Mouse (Mus musculus): Measurements from ENCODE around the gene Dock6. TPM values are rescaled to one million over a fixed set of nuclear protein-coding genes. Genes with fewer than 3 reads are reported as not detected.

Gene Dock6
- polyA plus RNA-seq, 1 experiment from 2014 or later, result 35.8 TPM

DNA sequence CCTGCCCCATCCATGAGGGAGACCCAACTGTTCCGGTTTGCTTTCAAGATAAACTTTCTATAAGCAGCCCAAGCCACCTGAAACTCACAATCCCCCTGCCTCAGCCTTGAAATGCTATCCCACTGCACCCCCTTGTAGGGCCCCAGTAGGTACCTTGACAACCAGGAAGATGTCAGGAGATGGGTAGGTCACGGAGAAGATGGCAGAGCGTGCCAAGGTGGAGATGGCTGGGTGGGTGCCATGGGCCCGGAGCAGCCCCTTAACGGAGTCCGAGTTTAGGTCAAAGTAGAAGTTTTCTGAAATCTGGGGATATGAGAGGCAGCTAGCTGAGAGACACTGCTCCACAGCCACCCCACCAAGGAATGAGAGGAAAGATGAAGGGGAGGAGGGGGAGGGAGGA lies 11.1 kb downstream of the Dock6 start:
- Histone ChIP-seq H3K9me3 (ENCODE audit: low read length) (no peaks in the 10 kb centered on the region), H3K27ac (ENCODE audit: low read length) (no peak overlapping the region), H3K27me3 (replicated peaks; ENCODE audit: insufficient read depth, low read length) (no peaks in the 10 kb centered on the region), H3K4me3 (ENCODE audit: low read depth, low read length) (no peak overlapping the region), H3K4me2 (replicated peaks; ENCODE audit: low read depth, low read length) (no peak overlapping the region), H3K36me3 (ENCODE audit: insufficient read depth, low read length) (peaks cover 28% of the 10 kb centered on the region), H3K9ac (replicated peaks; ENCODE audit: low read depth) (no peak overlapping the region), H3K4me1 (ENCODE audit: insufficient read depth, low read depth, low read length) (0 out of 2 replicates have a peak, but pooled peaks cover 4% of the 10 kb centered on the region)
- ATAC-seq (no peak), DNase-seq (ENCODE audit: low spot score) (no peak)
- 93% methylated on average over 6 of the region's 6 CpGs for WGBS
- TF ChIP-seq EP300 (IDR thresholded peaks at IDR 0.05) (no peak), CTCF (IDR thresholded peaks at IDR 0.05) (no peak)

DNA sequence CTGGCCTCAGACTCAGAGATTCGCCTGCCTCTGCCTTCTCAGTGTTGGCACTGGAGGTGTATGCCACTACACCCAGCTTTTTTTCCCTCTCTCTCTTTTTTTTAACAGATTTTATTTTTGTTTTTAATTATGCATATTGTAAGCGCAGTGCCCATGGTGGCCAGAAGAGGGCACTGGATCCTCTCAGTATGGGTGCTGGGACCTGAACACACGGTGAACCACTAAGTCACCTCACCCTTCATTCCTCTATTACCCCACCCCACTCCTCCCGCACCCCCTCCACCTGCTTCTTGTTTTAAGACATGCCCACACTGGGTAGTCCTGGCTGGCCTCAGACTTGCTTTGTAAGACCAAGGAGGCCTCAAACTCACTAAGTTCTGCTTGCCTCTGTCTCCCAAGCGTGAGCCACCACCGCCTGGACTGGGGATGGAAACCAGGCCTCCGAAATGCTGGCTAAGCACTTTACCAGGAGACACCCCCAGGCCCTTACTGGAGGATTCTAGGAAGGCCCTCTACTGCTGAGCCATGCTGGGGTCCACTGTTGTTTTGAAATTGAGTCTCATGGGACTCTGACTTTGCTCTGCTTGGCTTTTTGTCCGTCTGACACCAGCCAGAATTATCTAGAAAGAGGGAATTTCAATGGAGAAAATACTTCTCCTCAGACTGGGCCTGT lies 12.2 kb downstream of the Dock6 start:
- 57% methylated on average over 8 of the region's 8 CpGs for WGBS
- H3K4me3 ChIP-seq (ENCODE audit: low read depth, low read length), result no peak overlapping the region
- peak; percentile 64 for DNase-seq (ENCODE audit: low spot score)
- ATAC-seq, result no peak
- H3K4me1 ChIP-seq (ENCODE audit: insufficient read depth, low read depth, low read length), result peaks cover 4% of the 10 kb centered on the region; the same call in 1 of the 2 replicates
- no peak overlapping the region for H3K27ac ChIP-seq (ENCODE audit: low read length)
- no peaks in the 10 kb centered on the region for H3K9me3 ChIP-seq (ENCODE audit: low read length)
- no peaks in the 10 kb centered on the region for H3K27me3 ChIP-seq (replicated peaks; ENCODE audit: insufficient read depth, low read length)
- TF ChIP-seq EP300 (IDR thresholded peaks at IDR 0.05) (no peak), CTCF (IDR thresholded peaks at IDR 0.05) (peak; percentile 79)
- H3K4me2 ChIP-seq (replicated peaks; ENCODE audit: low read depth, low read length), result no peak overlapping the region
- no peak overlapping the region for H3K9ac ChIP-seq (replicated peaks; ENCODE audit: low read depth)
- H3K36me3 ChIP-seq (ENCODE audit: insufficient read depth, low read length), result peaks cover 23% of the 10 kb centered on the region; the same call in 1 of the 2 replicates

DNA sequence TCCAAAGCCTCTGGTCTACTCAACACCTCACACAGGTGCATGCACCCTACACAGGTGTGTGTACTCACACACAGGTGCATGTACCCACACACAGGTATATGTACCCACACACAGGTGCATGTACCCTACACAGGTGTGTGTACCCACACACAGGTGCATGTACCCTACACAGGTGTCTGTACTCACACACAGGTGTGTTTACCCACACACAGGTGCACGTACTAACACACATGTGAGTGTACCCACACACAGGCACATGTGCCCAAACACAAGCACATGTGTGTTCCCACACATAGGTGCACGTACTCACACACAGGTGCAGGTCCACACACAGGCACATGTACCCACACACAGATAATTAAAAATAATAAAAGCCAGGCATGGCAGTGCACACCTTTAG lies 14.7 kb downstream of the Dock6 start:
- DNase-seq (ENCODE audit: low spot score) (no peak), ATAC-seq (no peak)
- H3K4me2 ChIP-seq (replicated peaks; ENCODE audit: low read depth, low read length), result no peak overlapping the region
- H3K4me1 ChIP-seq (ENCODE audit: insufficient read depth, low read depth, low read length), result peaks cover 2% of the 10 kb centered on the region; the same call in 1 of the 2 replicates
- H3K36me3 ChIP-seq (ENCODE audit: insufficient read depth, low read length), result peaks cover 23% of the 10 kb centered on the region; the same call in 1 of the 2 replicates
- H3K4me3 ChIP-seq (ENCODE audit: low read depth, low read length), result no peak overlapping the region
- no peak overlapping the region for H3K9ac ChIP-seq (replicated peaks; ENCODE audit: low read depth)
- H3K27ac ChIP-seq (ENCODE audit: low read length), result no peak overlapping the region
- H3K9me3 ChIP-seq (ENCODE audit: low read length), result no peaks in the 10 kb centered on the region
- H3K27me3 ChIP-seq (replicated peaks; ENCODE audit: insufficient read depth, low read length), result no peaks in the 10 kb centered on the region
- TF ChIP-seq CTCF (IDR thresholded peaks at IDR 0.05) (no peak), EP300 (IDR thresholded peaks at IDR 0.05) (no peak)
- 95% methylated on average over 2 of the region's 2 CpGs for WGBS

DNA sequence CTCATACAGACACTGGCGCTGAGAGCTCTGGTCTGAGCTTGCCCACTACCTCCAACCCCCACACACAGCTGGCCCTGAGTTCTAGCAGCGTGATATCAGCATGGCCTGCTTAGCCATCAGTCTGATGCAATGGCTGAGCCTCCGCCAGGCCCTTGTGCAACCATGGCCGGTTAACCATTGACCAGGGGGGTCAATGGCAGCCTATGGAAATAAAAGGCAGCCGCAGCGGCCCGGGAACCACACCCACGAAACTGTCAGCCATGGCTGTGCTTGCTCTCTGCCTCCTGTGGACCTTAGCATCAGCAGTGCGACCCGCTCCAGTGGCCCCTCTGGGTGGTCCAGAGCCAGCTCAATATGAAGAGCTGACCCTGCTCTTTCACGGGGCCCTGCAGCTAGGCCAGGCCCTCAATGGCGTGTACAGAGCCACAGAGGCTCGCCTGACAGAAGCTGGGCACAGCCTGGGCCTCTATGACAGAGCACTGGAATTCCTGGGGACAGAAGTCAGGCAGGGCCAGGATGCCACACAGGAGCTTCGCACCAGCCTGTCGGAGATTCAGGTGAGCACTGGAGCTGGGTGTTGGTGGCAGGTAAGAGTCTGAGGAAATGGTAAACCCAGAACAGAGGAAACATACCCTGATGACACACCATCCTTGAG lies 17.1 kb downstream of the Dock6 start, which contains the start of gene Angptl8:
Gene Angptl8 (plus strand): TSS at position 253 of the 655 bp plus-strand sequence.
- Histone ChIP-seq H3K9me3 (ENCODE audit: low read length) (no peaks in the 10 kb centered on the region), H3K4me3 (ENCODE audit: low read depth, low read length) (no peak within 1 kb of the TSS), H3K36me3 (ENCODE audit: insufficient read depth, low read length) (peaks cover 25% of the 10 kb centered on the region; the same call in 1 of the 2 replicates), H3K4me2 (replicated peaks; ENCODE audit: low read depth, low read length) (peak within 1 kb of the TSS; percentile 34), H3K27me3 (replicated peaks; ENCODE audit: insufficient read depth, low read length) (no peaks in the 10 kb centered on the region), H3K27ac (ENCODE audit: low read length) (peak within 1 kb of the TSS; percentile 85), H3K9ac (replicated peaks; ENCODE audit: low read depth) (no peak within 1 kb of the TSS), H3K4me1 (ENCODE audit: insufficient read depth, low read depth, low read length) (no peaks in the 10 kb centered on the region; the same call in 1 of the 2 replicates)
- 45% methylated on average over 15 of the region's 15 CpGs for WGBS
- peak; percentile 91 for ATAC-seq
- DNase-seq (ENCODE audit: low spot score), result peak; percentile 92
- peak; percentile 51; the same call in 1 of the 2 replicates for TF ChIP-seq EP300 (IDR thresholded peaks at IDR 0.05)
- TF ChIP-seq CTCF (IDR thresholded peaks at IDR 0.05), result no peak

DNA sequence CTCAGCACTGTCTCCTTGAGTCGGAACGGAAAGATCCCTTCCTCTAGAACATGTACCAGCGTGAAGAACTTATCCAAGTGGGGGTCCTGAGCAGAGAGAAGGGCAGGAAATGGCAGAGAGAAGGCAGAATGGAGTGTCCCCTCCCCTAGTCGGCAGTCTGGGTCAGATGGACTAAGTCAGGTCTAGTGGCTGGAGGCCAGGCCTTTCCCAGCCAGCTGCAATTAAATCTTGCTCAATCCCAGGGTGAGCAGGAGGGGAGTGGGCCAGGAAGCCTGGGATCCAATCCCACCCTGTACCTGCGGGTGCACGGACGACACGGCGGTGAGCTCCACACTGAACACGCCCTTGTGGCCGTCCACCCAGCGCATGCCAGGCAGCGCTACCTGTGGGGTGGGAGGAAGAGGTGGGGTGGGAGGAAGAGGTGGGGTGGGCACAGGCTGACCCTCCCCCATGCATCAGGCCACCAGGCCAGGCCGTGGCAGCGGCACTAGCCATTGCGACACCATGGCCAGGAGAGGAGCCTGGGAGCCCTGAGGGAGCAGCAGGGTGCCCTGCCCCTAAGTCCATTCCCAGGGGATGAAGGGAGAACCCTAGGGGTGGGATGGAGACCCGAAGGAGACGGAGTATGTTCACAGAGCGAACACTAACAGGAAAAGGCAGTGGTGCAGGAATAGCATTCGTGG lies 20.7 kb downstream of the Dock6 start:
- H3K4me3 ChIP-seq (ENCODE audit: low read depth, low read length), result no peak overlapping the region
- no peaks in the 10 kb centered on the region for H3K9me3 ChIP-seq (ENCODE audit: low read length)
- no peaks in the 10 kb centered on the region for H3K27me3 ChIP-seq (replicated peaks; ENCODE audit: insufficient read depth, low read length)
- WGBS, result 74% methylated on average over 20 of the region's 20 CpGs
- ATAC-seq (no peak), DNase-seq (ENCODE audit: low spot score) (peak; percentile 38)
- no peak overlapping the region for H3K27ac ChIP-seq (ENCODE audit: low read length)
- H3K4me1 ChIP-seq (ENCODE audit: insufficient read depth, low read depth, low read length), result no peaks in the 10 kb centered on the region; the same call in 1 of the 2 replicates
- peaks cover 26% of the 10 kb centered on the region; the same call in 1 of the 2 replicates for H3K36me3 ChIP-seq (ENCODE audit: insufficient read depth, low read length)
- no peak overlapping the region for H3K4me2 ChIP-seq (replicated peaks; ENCODE audit: low read depth, low read length)
- H3K9ac ChIP-seq (replicated peaks; ENCODE audit: low read depth), result no peak overlapping the region
- no peak for TF ChIP-seq EP300 (IDR thresholded peaks at IDR 0.05)
- TF ChIP-seq CTCF (IDR thresholded peaks at IDR 0.05), result no peak

DNA sequence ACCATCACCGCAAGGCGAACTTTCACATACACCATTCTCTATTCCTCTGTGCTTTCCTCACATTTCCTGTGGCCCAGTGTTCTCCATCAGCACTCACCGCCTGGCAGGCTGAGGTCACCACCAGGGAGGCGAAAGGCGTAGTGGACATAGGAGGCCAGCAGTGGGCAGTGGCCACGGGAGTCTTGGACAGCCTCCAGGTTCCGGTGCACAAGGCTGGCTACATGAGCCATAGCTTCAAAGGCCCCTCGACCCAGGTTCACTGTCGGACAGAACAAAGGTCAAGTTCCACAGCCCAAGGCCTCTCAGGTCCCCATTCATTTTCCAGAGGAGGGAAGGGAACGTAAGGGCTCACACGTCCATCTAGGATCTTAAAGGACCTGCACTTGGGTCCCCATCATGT lies 21.5 kb downstream of the Dock6 start:
- Histone ChIP-seq H3K9ac (replicated peaks; ENCODE audit: low read depth) (no peak overlapping the region), H3K4me2 (replicated peaks; ENCODE audit: low read depth, low read length) (no peak overlapping the region), H3K36me3 (ENCODE audit: insufficient read depth, low read length) (peaks cover 26% of the 10 kb centered on the region; the same call in 1 of the 2 replicates), H3K27ac (ENCODE audit: low read length) (no peak overlapping the region), H3K4me3 (ENCODE audit: low read depth, low read length) (no peak overlapping the region), H3K27me3 (replicated peaks; ENCODE audit: insufficient read depth, low read length) (no peaks in the 10 kb centered on the region), H3K4me1 (ENCODE audit: insufficient read depth, low read depth, low read length) (no peaks in the 10 kb centered on the region; the same call in 1 of the 2 replicates), H3K9me3 (ENCODE audit: low read length) (no peaks in the 10 kb centered on the region)
- TF ChIP-seq EP300 (IDR thresholded peaks at IDR 0.05) (no peak), CTCF (IDR thresholded peaks at IDR 0.05) (peak; percentile 30; the same call in 1 of the 2 replicates)
- ATAC-seq, result no peak
- 75% methylated on average over 11 of the region's 11 CpGs for WGBS
- peak; percentile 26 for DNase-seq (ENCODE audit: low spot score)
